Mouse (Mus musculus): ENCODE measurements around the gene Hes3.

Gene Hes3

GRCm38 (mm10) chr4:152282721-152283120, 8.7 kb downstream of the Hes3 start:
- DNase-seq (ENCODE audit: low read depth in 2 of 2, low spot score in 2 of 2): no peak

DNA sequence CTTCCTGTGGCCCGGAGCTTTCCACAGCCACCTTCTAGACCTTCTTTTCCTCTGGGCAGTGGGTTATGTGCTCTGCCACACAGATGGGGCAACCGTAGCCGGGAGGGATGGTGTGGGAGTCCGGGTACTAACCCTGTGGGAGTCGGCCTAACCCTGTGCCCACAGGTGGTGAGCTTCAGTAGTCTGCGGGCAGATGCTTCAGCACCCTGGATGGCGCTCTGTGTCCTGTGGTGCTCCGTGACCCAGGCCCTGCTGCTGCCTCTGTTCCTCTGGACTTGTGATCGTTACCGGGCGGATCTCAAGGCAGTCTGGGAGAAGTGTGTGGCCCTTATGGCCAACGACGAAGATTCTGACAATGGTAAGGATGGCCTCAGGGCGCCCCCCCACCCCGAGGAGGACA, 9.9 kb downstream of the Hes3 start:
- no peak for DNase-seq (ENCODE audit: low read depth in 2 of 2, low spot score in 2 of 2)

- DNase-seq (ENCODE audit: low read depth in 2 of 2, low spot score in 2 of 2): no peak
These were observed 12.5 kb downstream of the Hes3 start for GRCm38 (mm10) chr4:152278986-152279385.

GRCm38 (mm10) chr4:152277916-152278315, 13.5 kb downstream of the Hes3 start:
- no peak for DNase-seq (ENCODE audit: low read depth in 2 of 2, low spot score in 2 of 2)

DNA sequence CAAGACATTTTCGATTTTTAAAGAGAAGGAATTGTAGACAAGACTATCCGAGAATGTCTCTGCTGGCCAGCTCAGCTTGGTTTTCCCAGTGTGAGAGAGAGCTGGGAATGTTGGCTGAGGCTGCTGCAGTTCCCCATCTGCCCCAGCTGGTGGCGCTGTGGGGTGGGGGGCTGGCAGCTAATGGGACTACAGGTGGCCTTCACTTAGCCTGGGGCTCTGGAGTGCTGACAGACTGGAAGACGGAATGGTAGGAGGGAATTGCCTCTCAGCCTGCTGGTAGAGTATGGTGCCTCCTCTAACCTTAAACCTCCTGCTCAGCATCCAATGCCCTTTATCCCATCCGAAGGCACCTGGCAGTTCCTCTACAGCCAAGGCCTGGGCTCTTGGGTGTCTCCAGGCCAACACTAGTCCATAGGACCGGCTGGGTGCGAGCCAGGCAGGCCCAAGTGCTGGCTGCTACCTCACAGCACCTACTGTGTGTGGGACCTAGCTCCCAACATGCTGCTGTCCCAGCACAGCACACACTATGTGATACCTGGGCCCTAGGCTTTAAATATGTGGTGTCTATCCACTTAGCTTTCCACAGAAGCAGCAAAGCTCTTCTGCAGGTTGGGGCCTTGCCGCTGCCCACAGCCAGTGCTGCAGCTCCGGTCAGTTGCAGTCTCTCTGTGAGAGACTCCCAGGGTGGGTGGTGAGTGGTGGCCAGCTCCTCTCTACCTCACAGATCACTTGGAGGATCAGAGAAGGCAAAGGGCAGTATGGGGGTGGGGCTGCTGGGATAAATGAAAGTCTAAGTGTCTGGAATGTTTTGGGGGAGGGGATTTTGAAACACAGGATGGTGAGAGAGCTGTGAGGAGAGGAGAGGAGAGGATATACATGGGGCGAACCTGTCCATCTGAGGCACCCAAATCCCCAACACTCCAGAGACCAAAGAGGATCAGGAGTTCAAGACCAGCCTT, 14.8 kb downstream of the Hes3 start:
- DNase-seq (ENCODE audit: low read depth in 2 of 2, low spot score in 2 of 2): no peak

- no peak for DNase-seq (ENCODE audit: low read depth in 2 of 2, low spot score in 2 of 2)
These were observed 16.8 kb downstream of the Hes3 start for GRCm38 (mm10) chr4:152274681-152275131.

GRCm38 (mm10) chr4:152273621-152274236, 17.7 kb downstream of the Hes3 start, which contains the start of gene Gpr153:
Gene Gpr153 (plus strand): TSS chr4:152274232.
- DNase-seq (ENCODE audit: low read depth in 2 of 2, low spot score in 2 of 2): no peak

- DNase-seq (ENCODE audit: low read depth in 2 of 2, low spot score in 2 of 2): no peak
These were observed 18.3 kb downstream of the Hes3 start for GRCm38 (mm10) chr4:152273191-152273590.

- DNase-seq (ENCODE audit: low read depth in 2 of 2, low spot score in 2 of 2): no peak
These were observed 18.9 kb downstream of the Hes3 start for GRCm38 (mm10) chr4:152272449-152273049.

- DNase-seq (ENCODE audit: low read depth in 2 of 2, low spot score in 2 of 2): no peak
These were observed 19.5 kb downstream of the Hes3 start for GRCm38 (mm10) chr4:152272006-152272405.

DNA sequence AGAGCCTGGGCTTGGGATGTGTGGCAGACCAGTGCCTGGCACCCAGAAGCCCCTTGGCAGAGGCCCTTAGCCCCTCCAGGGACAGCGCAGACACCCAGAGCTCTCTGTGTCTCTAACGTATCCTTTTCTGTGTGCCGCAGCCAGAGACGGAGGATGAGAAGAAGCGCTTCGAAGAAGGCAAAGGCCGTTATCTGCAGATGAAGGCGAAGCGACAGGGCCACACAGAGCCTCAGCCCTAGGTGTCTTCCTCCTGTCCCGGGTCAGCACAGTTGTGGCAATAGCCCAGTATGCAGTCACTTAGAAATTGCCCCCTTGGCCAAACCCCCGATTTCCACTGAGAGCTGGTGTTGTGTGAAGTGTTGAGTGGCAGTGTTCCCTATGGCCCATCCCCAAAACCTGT, 20.1 kb downstream of the Hes3 start:
- DNase-seq (ENCODE audit: low read depth in 2 of 2, low spot score in 2 of 2): no peak

DNA sequence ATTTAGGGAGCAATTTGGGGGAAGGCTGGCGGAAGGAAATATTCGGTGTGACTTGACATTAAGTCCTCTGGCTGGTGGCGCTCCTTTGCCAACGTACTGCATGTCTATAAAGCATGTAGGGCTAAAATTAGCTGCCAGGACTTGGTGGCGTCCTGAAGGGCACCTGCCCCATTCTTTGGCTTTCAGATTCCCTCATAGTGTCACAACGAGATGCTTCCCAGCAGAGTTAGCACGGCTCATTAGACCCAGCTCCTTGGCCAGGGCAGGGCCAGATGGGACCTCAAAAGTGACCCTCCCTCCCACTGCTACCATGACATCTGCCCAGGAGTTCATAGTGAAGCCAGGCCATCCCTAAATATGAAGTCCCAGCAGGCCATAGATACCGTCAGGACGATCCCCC, 20.9 kb downstream of the Hes3 start:
- DNase-seq (ENCODE audit: low read depth in 2 of 2, low spot score in 2 of 2): no peak

DNA sequence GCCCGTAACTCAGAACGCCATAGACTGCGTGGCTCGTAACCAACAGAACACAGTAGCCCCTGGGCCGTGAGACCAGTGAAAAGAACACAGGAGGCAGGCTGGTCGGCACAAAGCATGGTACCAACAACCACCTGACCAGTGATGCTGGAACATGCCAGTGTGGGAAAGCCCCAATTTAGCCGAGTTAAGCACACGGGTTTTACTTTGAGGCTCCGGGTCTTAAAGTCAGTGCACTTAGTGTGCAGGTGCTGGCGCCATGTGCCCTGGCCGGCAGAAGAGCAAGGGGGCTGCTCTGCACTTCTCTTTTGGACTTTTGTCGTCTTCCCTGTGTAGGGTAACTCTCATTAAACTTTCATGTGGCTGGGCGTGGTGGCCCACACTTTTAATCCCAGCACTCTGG, 21.5 kb downstream of the Hes3 start:
- DNase-seq (ENCODE audit: low read depth in 2 of 2, low spot score in 2 of 2): no peak

DNA sequence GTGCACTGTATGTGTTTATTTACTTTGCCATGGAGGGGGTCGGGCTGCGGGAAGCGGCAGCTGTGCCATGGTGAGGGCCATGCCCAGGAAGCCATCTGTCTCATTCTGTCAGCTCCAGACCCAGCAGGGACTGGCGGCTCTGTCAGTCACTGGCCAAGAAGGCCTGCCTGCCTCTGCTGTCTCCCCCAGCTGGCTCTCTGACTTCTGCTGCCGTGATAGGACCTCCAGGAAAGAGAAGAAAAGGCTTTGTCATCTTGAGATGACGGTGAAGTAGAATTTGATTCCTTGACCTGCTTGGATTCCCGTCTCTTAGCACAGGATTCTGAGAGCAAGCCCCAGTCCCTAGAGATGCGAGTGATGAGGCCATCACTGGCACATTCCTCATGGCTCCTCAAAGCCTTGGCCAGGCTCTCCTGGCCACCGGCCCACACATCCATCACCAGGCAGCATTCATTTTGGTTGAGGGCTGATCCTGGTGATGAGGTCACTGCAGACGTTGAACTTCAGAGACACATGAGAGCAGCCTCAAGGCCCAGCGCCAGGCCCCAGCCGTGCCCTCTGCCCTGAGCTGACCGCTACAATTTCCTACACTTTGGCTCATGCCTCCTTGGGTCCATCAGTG, 23.6 kb downstream of the Hes3 start:
- DNase-seq (ENCODE audit: low read depth in 2 of 2, low spot score in 2 of 2): no peak

GRCm38 (mm10) chr4:152266236-152266895, 25.1 kb downstream of the Hes3 start:
- no peak for DNase-seq (ENCODE audit: low read depth in 2 of 2, low spot score in 2 of 2)

DNA sequence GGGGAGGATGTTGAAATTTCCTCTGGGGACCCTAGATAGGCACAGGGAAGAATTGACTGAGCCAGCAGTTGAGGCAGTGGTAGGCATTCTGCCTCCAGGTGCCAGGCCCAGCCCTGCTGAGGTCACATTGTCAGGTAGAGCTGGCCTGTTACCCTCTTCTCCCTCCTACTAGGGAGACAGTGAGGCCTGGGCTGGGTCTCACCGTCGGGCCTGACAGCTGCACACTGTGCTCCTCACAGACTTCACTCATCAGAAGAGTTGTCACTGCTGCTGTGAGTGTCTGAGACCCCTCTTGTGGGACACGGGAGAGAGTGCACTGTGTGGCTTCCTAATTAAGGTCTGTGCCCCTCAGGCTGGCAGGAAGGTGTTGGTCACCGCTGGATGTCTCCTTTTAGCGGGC, 25.7 kb downstream of the Hes3 start:
- no peak for DNase-seq (ENCODE audit: low read depth in 2 of 2, low spot score in 2 of 2)

DNA sequence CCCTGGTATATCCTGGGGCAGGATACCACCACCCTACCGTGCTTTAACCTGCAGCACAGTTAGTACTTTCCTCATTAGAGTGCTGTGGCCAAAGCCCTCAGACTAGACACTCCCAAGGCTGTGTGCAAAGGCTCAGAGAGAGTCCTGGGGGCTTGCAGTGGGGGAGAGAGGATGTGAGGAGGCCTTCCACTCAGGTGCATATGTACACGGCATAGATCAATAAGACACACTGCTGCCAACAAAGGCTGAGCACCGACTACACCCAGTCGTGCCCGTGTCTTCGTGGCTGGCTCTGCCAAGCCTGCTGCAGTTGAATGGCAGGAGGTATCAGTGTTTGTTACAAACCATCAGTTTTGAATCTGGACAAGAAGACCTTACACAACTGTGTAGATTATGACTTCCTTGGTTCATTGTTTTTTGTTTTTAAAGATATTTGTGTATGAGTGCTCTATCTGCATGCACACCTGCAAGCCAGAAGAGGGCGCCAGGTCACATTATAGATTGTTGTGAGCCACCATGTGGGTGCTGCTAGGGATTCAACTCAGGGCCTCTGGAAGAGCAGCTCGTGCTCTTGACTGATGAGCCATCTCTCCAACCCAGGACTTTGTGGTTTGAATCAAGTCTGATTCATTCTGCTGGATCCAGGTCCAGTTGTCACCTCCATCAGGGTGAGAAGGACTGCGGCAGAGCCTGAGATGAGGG, 26.4 kb downstream of the Hes3 start:
- no peak for DNase-seq (ENCODE audit: low read depth in 2 of 2, low spot score in 2 of 2)

DNA sequence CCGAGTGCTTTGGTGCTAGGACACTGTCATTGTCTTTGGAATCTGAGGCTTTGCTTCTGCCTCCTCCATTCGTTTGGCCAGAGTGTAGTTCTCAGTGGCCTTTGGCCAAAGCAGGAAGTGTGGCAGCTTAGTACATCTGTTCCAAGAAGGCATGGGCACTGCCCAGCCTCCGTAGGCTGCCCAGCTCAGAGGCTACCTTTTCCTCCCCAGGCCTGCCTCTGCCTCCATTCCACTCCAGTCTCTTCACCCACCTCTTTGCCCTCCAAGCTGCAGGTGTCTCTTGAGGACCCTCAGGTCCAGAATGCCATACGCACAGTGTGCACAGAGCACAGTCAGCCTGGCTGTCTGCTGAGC, 27.3 kb downstream of the Hes3 start:
- DNase-seq (ENCODE audit: low read depth in 2 of 2, low spot score in 2 of 2): no peak

GRCm38 (mm10) chr4:152263512-152264176, 27.8 kb downstream of the Hes3 start:
- DNase-seq (ENCODE audit: low read depth in 2 of 2, low spot score in 2 of 2): no peak

- DNase-seq (ENCODE audit: low read depth in 2 of 2, low spot score in 2 of 2): no peak
These were observed 28.4 kb downstream of the Hes3 start for GRCm38 (mm10) chr4:152263089-152263488.
